Mouse (Mus musculus) erythroblast, embryonic 14.5 days (primary cell): ENCODE measurements around the gene Kpna6. TPM values are rescaled to one million over a fixed set of nuclear protein-coding genes. Genes with fewer than 3 reads are reported as not detected.
A peak's percentile ranks its signal among the peaks of the same experiment; 100 is the strongest.

ENCODE experiments used
- H3K27me3 ChIP-seq: 2 replicates; pipeline ENCODE4 v1.6.1; 2012; ENCODE audit warnings: inconsistent platforms; ENCODE audit not compliant: control insufficient read depth
- H3K36me3 ChIP-seq: 2 replicates; pipeline ENCODE4 v1.6.1; 2012; ENCODE audit warnings: mild to moderate bottlenecking, inconsistent platforms; ENCODE audit not compliant: control insufficient read depth
- H3K4me1 ChIP-seq: 2 replicates; pipeline ENCODE4 v1.6.1; 2012; ENCODE audit warnings: inconsistent platforms; ENCODE audit not compliant: control insufficient read depth
- H3K4me3 ChIP-seq: replicated peaks from 2 replicates; pipeline ENCODE3; 2012; ENCODE audit warnings: moderate library complexity, mild to moderate bottlenecking, inconsistent platforms
- H3K9me3 ChIP-seq: 2 replicates; pipeline ENCODE4 v1.6.1; 2012; ENCODE audit warnings: low read length, inconsistent platforms, mixed read lengths; ENCODE audit not compliant: control insufficient read depth
- GATA1 ChIP-seq: IDR thresholded peaks from 2 replicates; pipeline ENCODE4 v1.6.1; 2012; ENCODE audit warnings: low read length, inconsistent platforms, mixed read lengths
- TAL1 ChIP-seq: IDR thresholded peaks from 3 replicates; pipeline ENCODE4 v1.6.1; 2012; ENCODE audit warnings: low read length, inconsistent platforms, mixed read lengths
- polyA plus RNA-seq: library from polyadenylated mRNA; stranded (reverse); fragments of >175 nt; gene quantifications from 2 replicates; pipeline ENCODE4 v1.2.3, GENCODE M21; 2012

Kpna6 gene
- polyA plus RNA-seq, 1 experiment = 0.65 TPM

- H3K4me3 ChIP-seq = no peak overlapping the region
- peaks cover 95% of the 10 kb centered on the region for H3K36me3 ChIP-seq
- H3K4me1 ChIP-seq = peaks cover 32% of the 10 kb centered on the region
- TF ChIP-seq TAL1 (no peak), GATA1 (no peak)
- no peaks in the 10 kb centered on the region for H3K9me3 ChIP-seq
- H3K27me3 ChIP-seq = no peaks in the 10 kb centered on the region
These were observed 40.7 kb downstream of the Kpna6 start for GRCm38 (mm10) chr4:129631867-129632266.

GRCm38 (mm10) chr4:129630944-129631343 lies 41.6 kb downstream of the Kpna6 start:
- Histone ChIP-seq H3K4me3 (no peak overlapping the region), H3K27me3 (no peaks in the 10 kb centered on the region), H3K36me3 (peaks cover 95% of the 10 kb centered on the region), H3K4me1 (peaks cover 39% of the 10 kb centered on the region), H3K9me3 (no peaks in the 10 kb centered on the region)
- no peak for TF ChIP-seq GATA1
- no peak for TF ChIP-seq TAL1

DNA sequence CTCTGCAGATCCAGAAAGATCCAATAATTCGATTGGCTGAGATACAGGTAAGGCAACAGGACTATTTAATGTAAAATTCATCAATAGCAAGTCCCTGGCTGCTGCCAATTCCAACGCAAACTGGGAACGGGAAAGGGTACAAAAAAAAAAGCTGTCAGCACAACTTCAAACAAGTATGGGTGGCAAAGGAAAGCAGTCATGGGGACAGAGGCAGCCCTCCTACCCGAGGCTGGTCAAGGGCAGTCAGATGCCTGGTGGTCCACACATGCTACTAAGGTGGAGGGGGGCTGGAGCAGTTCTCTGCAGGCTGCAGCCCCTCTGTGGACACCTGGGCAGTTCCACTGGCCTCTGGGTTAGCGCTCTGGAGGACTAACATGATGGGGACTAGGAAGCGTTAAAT lies 46.5 kb downstream of the Kpna6 start:
- peaks cover 59% of the 10 kb centered on the region for H3K36me3 ChIP-seq
- H3K9me3 ChIP-seq = no peaks in the 10 kb centered on the region
- H3K4me3 ChIP-seq = no peak overlapping the region
- H3K27me3 ChIP-seq = no peaks in the 10 kb centered on the region
- H3K4me1 ChIP-seq = peaks cover 55% of the 10 kb centered on the region
- TF ChIP-seq TAL1 (no peak), GATA1 (no peak)

DNA sequence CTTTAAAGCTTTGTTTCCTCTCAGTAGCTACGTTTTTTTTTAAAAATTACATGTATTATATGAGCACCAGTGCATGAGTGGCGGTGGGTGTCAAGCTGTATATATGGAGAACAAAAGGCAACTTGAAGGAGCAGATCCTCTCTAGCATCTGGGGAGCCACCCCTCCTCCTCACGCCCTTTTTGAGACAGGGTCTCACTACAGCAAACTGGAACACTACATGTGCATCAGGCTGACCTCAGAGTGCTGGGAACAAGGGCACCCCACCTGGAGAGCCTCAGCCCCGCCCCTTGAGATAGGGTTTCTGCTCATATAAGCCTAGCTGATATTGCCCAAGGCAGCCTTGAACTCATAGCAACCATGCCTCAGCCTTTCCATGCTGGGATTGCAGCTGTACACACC lies 47.1 kb downstream of the Kpna6 start:
- no peaks in the 10 kb centered on the region for H3K27me3 ChIP-seq
- TF ChIP-seq TAL1 (no peak), GATA1 (no peak)
- H3K36me3 ChIP-seq = peaks cover 58% of the 10 kb centered on the region
- H3K9me3 ChIP-seq = no peaks in the 10 kb centered on the region
- peaks cover 61% of the 10 kb centered on the region for H3K4me1 ChIP-seq
- H3K4me3 ChIP-seq = no peak overlapping the region

- H3K36me3 ChIP-seq = peaks cover 54% of the 10 kb centered on the region
- H3K27me3 ChIP-seq = no peaks in the 10 kb centered on the region
- TF ChIP-seq TAL1 = no peak
- no peak for TF ChIP-seq GATA1
- H3K4me3 ChIP-seq = peak overlapping the region; percentile 18
- peaks cover 63% of the 10 kb centered on the region for H3K4me1 ChIP-seq
- H3K9me3 ChIP-seq = no peaks in the 10 kb centered on the region
These were observed 47.6 kb downstream of the Kpna6 start for GRCm38 (mm10) chr4:129625029-129625370.

GRCm38 (mm10) chr4:129624281-129625028 lies 48.1 kb downstream of the Kpna6 start:
- H3K36me3 ChIP-seq = peaks cover 49% of the 10 kb centered on the region
- H3K27me3 ChIP-seq = no peaks in the 10 kb centered on the region
- H3K4me1 ChIP-seq = peaks cover 67% of the 10 kb centered on the region
- H3K9me3 ChIP-seq = no peaks in the 10 kb centered on the region
- no peak for TF ChIP-seq TAL1
- no peak for TF ChIP-seq GATA1
- H3K4me3 ChIP-seq = peak overlapping the region; percentile 69

- no peaks in the 10 kb centered on the region for H3K27me3 ChIP-seq
- H3K9me3 ChIP-seq = no peaks in the 10 kb centered on the region
- H3K4me3 ChIP-seq = peak within 1 kb of the TSS; percentile 69
- H3K36me3 ChIP-seq = peaks cover 41% of the 10 kb centered on the region
- TF ChIP-seq TAL1 (no peak), GATA1 (no peak)
- H3K4me1 ChIP-seq = peaks cover 73% of the 10 kb centered on the region
These were observed 48.9 kb downstream of the Kpna6 start, which contains the start of gene Ccdc28b for GRCm38 (mm10) chr4:129623681-129624091. Gene Ccdc28b, minus strand, starts transcription at chr4:129623947.

DNA sequence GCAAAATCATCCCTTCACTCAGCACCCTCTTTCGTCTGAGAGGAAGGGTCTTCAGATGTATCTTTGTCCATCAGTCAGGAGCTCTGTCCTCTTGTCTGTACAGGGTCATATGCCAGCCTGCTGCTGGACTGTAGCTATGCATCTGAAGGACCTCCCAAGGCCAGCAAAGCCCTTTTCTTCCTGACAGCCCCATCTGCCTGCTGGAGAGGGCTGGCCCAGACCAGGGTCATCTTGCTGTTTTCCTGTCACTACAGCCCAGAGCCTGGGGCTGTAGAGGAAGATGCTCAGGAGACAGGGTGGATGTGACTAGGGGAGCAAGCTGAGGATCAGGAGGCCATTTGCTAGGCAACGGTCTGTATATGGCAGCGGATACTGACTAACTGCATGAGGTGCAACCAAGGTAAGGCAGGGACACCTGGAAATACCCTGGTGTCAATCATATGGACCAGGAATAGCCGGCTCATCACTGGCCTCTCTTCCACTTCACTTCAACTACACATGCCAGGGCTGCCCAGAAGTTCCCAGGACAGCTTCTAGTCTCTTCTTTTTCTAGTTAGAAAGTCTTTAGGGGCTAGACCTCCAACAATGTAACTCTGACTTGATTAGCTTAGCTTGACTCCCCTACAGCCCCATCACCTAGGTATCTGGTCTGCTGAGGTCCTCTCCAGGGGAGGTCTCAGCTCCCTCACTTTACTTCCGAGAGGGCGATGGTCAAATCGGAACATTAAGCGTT lies 49.6 kb downstream of the Kpna6 start:
- Histone ChIP-seq H3K4me1 (peaks cover 80% of the 10 kb centered on the region), H3K4me3 (peak overlapping the region; percentile 69), H3K9me3 (no peaks in the 10 kb centered on the region), H3K36me3 (peaks cover 34% of the 10 kb centered on the region), H3K27me3 (no peaks in the 10 kb centered on the region)
- TF ChIP-seq GATA1 (no peak), TAL1 (no peak)

GRCm38 (mm10) chr4:129622120-129622802 lies 50.3 kb downstream of the Kpna6 start:
- peak overlapping the region; percentile 69 for H3K4me3 ChIP-seq
- TF ChIP-seq TAL1 (no peak), GATA1 (0 out of 2 replicates have a peak, but pooled peaks have one; percentile 15)
- peaks cover 87% of the 10 kb centered on the region for H3K4me1 ChIP-seq
- H3K27me3 ChIP-seq = no peaks in the 10 kb centered on the region
- H3K36me3 ChIP-seq = peaks cover 30% of the 10 kb centered on the region
- H3K9me3 ChIP-seq = no peaks in the 10 kb centered on the region
